Mouse (Mus musculus): ENCODE measurements around the gene Lin9.
A peak's percentile ranks its signal among the peaks of the same experiment; 100 is the strongest.

Gene Lin9

DNA sequence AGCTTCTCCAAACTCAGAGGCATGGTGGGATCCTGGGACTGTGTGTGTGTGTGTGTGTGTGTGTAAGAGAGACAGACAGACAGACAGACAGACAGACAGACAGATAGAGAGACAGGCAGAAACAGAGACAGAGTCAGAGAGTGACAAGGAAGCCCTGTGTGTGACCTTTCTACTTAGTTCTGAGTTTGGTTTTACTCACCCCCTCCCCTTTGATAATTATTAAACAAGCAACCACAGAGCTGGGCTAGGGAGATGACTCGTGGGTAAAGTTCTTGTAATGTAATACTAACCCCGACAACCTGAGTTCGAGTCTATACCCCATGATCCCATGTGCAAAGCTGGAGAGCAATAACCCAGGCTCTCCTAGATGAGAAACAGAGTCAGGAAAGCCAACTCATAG is 66.9 kb downstream of the Lin9 start:
- DNase-seq = no peak

GRCm38 (mm10) chr1:180708935-180709776 is 68.2 kb downstream of the Lin9 start:
- DNase-seq = no peak

GRCm38 (mm10) chr1:180718756-180719155 is 77.8 kb downstream of the Lin9 start:
- DNase-seq = no peak

DNA sequence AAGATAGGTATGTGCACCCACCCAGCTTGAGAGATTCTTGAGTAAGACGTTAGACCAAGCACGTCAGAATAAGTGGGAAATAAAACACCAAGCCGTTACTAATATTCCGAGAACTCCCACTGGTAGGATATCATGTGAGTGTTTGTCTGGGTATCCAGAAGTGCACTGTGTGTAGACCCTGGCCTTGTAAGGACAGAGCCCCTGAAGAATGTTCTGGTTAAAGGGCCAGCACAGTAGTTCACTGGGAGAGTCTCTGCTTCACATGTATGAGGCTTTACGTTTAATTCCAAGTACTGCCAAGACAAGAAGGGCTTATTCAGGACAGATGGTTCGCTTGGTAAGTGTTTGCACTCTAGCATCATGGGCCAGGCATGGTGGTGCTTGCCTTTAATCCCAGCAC is 78.5 kb downstream of the Lin9 start:
- no peak for DNase-seq

DNA sequence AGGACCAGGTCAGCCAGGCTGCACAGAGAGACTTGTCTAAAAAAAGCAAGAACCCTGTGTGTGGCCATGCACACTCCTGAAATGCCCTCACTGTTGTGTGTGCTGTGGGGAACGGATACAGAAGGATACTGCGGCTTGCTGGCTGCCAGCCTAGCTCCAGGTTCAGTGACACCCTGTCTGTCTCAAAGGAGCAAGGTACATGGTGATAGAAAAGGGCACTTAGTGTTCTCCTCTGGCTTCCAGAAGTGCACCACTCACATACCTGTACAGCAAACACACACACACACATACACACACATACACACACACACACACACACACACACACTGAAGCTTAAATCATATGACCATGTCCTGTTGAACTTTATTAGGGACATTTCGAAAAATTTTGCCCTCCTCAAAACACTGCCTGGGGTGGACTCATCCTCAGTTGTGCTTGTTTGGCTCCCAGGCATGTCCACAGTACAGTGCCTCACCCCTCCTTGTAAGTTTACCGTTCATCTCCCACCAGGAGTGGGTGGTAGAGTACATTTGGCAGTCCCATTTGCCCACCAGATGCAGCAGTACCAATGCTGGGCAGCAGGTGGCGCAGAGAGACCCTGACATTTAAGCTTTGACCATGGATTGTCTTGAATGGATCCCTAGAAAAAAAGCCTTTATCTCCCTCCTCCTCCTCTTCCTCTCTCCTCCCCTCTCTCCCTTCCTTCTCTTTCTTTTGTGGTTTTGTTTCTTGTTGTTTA is 79.2 kb downstream of the Lin9 start:
- DNase-seq = peak; percentile 85 to 90

DNA sequence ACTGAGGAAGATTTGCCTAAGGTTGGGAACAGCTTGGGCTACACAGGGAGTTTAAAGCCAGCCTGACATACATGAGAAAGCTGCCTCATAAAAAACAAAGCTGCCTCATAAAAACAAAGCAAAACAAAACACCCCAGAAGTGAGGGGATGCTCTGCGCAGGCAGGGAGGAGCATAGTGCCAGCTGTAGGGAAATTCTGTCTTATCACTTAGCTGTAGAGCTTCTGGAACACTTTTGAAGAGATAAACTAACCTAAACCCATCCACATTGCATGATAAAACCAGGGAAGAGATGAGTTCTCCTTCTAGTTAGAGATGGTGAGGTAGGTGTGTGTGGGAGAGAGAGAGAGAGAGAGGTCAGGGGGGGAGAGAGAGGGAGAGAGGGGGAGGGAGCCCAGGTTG is 81.7 kb downstream of the Lin9 start:
- no peak for DNase-seq

- no peak for DNase-seq
These were observed 82.8 kb downstream of the Lin9 start for GRCm38 (mm10) chr1:180723701-180724238.

- DNase-seq = peak; percentile 95 to 97
These were observed 84.8 kb downstream of the Lin9 start, which contains the start of gene Acbd3 for GRCm38 (mm10) chr1:180725704-180726179. Gene Acbd3, plus strand, starts transcription at chr1:180726043.

DNA sequence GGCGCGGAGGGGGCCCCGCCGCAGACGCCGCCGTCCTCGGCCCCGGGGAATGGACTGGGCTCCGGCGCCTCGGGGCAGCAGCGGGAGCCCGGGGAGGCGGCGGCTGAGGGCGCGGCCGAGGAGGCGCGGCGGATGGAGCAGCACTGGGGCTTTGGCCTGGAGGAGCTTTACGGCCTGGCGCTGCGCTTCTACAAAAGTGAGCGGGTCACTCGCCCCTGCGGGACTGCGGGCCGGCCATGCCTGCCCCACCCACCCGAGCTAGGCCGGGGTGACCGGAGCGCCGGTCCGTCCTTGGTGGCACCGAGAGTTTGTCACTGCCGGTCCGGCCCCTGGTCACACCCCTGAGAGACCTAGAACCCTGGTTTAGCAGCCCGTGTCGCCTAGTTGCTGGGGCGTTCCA is 85.2 kb downstream of the Lin9 start:
- no peak for DNase-seq

GRCm38 (mm10) chr1:180729231-180729630 is 88.3 kb downstream of the Lin9 start:
- DNase-seq = no peak

All from thymus, postnatal 36 days (tissue).